Mouse (Mus musculus) thymus, postnatal 4 days (tissue): ENCODE measurements around the gene Olfr419.

ENCODE experiments used
- DNase-seq: peaks from one replicate; pipeline ENCODE4 v3.0.0; 2021

The Olfr419 gene

GRCm38 (mm10) chr1:174251961-174252360, at the start of gene Olfr419:
Gene Olfr419 (minus strand): TSS chr1:174252061.
- DNase-seq = no peak

GRCm38 (mm10) chr1:174270643-174271042, 18.8 kb upstream of the Olfr419 start:
- DNase-seq = no peak

- no peak for DNase-seq
These were observed 17.3 kb upstream of the Olfr419 start for GRCm38 (mm10) chr1:174269162-174269561.

- DNase-seq = no peak
These were observed 16.0 kb upstream of the Olfr419 start for GRCm38 (mm10) chr1:174267816-174268215.

- DNase-seq = no peak
These were observed 1.5 kb downstream of the Olfr419 start for GRCm38 (mm10) chr1:174250376-174250775.

GRCm38 (mm10) chr1:174247170-174247569, 4.7 kb downstream of the Olfr419 start:
- DNase-seq = no peak

- no peak for DNase-seq
These were observed 5.8 kb downstream of the Olfr419 start for GRCm38 (mm10) chr1:174246080-174246479.

GRCm38 (mm10) chr1:174244621-174245020, 7.2 kb downstream of the Olfr419 start:
- DNase-seq = no peak

GRCm38 (mm10) chr1:174239916-174240315, 11.9 kb downstream of the Olfr419 start:
- no peak for DNase-seq

GRCm38 (mm10) chr1:174216528-174217204, 35.2 kb downstream of the Olfr419 start:
- no peak for DNase-seq

GRCm38 (mm10) chr1:174215270-174216038, 36.4 kb downstream of the Olfr419 start:
- DNase-seq = no peak

GRCm38 (mm10) chr1:174212286-174212685, 39.6 kb downstream of the Olfr419 start:
- DNase-seq = no peak

- no peak for DNase-seq
These were observed 47.2 kb downstream of the Olfr419 start for GRCm38 (mm10) chr1:174204699-174205098.
